Mouse (Mus musculus): ENCODE measurements at regions not wholly inside any gene's neighbourhood (a gene's known extent, or its start where the extent isn't known, plus 50 kb on each side); places are given as distances from the start of the nearest gene placed in this dataset.
A peak's percentile ranks its signal among the peaks of the same experiment; 100 is the strongest.

DNA sequence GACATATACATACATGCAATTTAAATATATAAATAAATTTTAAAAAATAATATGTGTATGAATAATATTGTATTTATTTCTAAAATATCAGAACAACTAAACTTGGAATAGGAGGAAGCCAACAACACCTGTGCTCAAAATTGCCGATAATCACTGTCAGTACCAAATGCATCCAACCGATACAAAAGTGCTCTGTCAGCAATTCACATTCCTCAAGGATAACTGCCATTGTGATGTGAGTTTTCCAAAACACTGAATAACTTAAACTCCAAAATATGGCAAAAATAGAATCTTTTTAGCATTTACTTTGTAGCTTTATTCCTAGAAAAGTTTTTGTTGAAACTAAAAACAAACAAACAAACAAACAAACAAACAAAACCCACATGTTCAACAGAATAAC lies 279.4 kb downstream of the Actr3 start:
- no peak for DNase-seq (ENCODE audit: low spot score in 2 of 2)

DNA sequence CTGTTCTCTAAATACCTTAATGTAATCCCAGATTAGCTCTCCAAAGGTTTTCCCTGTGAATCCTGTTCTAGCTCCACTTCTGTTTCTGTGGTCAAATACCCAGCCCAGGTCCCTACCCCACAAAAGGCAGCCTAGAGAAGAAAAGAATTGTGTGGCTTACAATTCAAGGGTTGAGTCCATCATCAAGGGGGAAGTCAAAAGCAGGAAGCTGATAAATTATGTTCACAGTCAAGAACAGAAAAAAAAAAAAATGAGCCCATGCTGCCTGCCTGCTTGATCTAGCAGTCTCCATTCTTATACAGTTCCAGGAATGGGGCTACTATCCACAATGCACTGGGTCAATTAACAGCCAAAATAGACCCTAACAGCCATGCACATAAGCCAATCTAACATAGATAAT lies 285.7 kb downstream of the Actr3 start:
- no peak for DNase-seq (ENCODE audit: low spot score in 2 of 2)

DNA sequence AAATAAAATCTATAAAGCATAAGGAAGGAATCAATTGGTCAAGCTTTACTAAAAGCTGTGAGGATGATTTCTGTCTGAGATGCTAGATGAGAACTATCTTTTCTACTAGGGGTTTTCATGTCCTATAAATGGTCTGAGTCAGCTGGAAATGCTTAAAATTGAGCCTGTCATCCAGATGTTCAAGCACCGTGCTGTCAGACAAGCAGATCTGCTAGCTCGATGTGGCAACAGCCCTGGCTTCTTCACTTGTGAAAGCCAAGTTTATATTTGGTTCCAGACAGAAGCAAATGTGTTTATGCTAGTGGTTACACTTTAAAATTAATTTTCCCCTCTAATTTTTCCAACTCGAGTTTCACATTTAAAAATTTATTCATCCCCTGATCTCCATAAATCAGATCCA lies 311.7 kb downstream of the Actr3 start:
- no peak for DNase-seq (ENCODE audit: low spot score in 2 of 2)

DNA sequence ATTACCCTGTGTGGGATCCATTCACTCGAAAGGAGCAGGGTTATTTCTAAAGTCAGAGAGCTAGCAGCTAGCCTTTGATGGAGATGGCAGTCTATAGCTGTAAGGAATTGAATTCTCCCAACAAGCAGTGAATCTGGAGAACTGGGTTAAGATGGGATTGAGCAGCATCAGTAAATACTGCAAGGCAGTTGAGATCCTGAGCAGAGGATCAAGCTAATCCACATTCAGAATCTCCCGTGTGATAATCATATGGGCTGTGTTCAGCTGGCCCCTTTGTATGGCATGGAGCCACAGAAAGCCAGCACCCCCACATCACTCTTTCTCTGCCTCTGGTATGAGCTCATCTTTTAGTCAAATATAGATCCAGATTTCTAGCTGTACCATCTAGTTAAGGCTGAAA lies 334.9 kb downstream of the Actr3 start:
- no peak for DNase-seq (ENCODE audit: low spot score in 2 of 2)

DNA sequence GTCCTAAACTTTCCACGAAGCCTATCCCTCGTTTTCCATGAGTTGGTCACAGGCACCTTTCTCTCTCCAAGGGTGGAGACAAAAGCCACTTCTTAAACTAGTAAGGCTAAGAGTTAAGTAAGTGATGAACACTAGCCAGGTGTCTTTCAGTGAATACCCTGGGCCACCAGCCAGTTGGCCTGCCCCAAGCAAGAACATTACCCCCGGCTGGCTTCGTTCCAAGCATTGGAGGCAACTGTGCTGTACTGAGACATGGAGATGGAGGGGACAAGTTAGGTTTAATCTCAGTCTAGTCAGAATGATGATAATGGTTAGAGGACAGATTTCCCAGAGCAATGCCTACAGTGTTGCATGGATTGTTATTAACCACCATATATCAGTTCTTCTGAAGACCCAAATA lies 350.6 kb downstream of the Actr3 start:
- DNase-seq (ENCODE audit: low spot score in 2 of 2), result no peak

DNA sequence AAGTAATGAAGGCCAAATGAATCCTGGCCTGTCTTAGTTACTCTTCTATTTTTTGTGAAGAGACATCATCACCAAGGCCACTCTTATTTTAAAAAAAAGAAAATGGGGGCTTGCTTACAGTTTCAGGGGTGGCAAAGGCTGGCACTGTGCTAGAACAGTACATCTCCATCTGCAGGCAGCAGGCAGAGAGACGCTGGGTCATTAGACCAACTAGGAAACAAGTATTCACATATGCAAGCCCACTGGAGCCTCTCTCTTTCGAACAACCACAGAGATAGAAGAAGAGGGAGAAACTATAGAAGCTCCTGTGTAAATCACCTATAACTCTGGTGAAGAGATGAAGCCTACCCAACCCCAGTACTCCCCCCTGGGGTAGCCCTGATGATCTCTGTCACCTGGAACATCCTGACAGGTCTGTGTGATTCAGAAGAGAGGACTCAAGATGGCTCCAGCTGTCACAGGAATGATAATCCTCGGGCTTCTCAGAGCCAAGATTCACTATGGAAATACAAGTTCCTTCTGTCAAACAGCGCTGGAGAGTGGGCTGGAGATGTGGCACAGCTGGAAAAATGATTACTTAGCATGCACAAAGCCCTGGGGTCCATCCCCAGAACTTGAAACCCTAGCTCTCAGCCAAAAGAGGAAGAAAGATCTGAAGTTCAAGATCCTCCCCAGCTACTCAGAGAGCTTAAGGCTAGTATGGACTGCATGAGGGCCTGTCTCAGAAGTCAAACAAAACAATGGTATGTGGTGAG lies 395.8 kb downstream of the Actr3 start:
- DNase-seq (ENCODE audit: low spot score in 2 of 2), result no peak

DNA sequence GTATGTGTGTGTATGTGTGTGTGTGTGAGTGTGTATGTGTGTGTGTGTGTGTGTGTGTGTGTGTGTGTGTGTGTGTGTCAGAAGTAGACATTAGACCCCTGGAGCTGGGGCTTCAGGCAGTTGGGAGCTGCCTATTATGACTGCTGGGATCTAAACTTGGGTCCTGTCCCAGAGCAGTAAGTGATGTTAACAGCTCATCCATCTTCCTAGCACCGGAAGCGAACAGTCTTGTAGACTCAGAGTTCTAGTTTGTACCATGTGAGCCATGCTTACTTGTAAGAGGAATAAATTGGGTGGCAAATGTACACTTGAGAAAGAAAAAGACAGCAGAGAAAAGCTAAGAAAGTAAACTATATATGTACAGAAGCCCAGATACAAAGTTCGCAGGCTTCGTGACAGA lies 422.2 kb downstream of the Actr3 start:
- no peak for DNase-seq (ENCODE audit: low spot score in 2 of 2)

DNA sequence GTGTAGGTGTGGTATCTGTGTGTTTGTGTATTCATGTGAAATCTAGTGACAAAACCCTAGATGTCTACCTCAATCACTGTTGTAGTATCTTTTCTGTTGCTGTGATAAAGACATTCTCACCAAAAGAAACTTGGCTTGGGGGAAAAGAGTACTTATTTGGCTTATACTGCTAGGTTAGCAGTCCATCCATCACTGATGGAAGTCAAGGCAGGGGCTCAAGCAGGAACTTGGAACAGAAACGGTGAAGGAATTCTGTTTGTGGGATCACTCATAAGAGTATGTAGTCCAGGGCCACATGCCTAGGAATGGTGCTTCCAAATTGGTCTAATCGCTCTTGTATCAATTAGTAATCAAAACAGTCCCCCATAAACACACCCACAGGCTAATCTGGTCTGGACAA lies 423.6 kb downstream of the Actr3 start:
- DNase-seq (ENCODE audit: low spot score in 2 of 2), result no peak

DNA sequence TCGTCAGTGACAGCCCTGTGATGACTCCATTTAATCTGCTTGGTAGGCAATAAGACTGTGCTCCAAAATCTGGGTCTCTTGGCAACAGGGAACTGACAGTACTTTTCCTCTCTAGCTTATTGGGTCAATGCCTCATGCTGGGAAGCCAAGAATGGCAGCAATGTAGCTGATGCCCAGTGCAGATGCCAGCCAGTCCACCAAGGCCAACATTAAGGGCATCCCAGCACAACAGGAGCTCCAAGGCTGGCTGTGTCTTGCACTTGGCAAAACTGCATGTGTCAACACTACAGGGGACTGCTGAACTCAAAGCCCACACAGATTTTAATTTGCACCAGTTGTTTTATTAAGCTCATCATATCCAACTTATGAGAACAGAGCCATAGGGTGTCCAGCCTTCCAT lies 437.9 kb downstream of the Actr3 start:
- peak in 1 of 2 experiments; percentile 1 for DNase-seq (ENCODE audit: low spot score in 2 of 2)

DNA sequence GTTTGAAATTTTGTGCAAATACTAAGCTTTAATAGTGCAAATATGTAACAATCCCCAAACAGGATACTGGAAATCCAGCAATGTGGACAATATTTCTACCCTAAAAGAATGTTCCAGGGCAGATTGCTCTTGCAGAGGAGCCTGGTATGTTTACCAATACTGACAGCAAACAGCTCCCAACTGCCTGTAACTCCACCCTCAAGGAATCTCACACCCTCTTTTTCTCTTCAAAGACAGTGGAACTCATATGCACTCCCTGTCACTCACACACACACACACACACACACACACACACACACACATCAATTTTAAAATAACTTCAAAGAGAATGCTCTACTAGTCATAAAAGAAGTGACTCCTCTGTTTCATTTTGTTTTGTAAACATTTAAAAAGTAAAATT lies 484.7 kb downstream of the Actr3 start:
- no peak for DNase-seq (ENCODE audit: low spot score in 2 of 2)

DNA sequence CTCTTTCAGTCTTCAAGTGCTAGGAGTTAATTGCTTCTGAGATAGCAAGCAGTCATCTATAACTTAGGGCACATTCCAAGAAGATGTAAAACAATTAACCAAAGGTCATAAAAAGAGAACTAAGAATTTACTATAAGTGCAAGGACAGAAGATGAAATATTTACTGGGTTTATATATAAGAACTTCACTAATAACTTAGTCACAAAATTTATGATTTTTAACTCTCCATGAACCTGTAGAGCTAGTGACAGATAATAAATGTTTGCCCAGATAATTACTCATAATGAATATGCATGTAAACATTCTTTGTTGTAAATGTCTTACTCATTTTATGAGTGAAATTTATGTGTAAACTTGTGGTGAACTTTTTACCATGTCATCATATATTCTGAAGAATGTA lies 531.2 kb downstream of the Actr3 start:
- DNase-seq (ENCODE audit: low spot score in 2 of 2), result no peak

DNA sequence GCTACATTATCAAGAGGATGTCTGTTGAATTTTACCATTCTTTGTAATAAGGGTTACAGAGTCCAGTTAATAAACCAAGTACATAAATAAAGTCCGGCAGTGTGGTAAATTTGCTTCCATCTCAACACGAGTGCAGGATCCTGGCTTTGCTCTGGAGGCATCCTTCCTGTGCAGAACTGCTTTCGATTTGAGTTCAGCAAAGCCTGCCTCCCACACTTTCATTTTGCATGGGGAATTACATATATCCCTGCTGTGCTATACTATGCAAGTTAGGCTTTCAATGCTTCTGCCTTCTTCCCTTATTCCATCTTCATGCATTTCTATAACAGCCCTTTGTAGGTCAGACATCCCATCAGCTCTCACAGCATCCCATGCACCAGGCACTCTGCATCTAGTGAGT lies 564.4 kb downstream of the Actr3 start:
- DNase-seq (ENCODE audit: low spot score in 2 of 2), result peak in 1 of 2 experiments; percentile 12

DNA sequence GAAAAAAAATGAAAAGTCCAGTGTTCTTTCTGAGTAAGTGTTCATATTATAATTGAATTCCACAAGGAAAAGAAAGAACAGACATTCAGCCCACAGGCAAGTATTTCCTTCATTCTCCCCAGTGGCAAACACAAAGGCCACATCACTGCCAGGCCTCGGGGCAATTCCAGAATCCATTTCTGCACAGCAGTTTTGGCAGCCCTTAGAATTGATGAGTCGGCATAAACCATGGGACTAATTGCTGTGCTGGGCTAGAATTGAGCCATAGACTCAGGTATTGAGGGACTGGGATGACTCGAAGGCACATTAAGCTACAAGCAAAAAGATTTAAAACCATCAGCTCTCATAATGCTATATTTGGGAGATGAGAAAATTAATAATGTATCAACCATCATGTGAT lies 569.3 kb downstream of the Actr3 start:
- no peak for DNase-seq (ENCODE audit: low spot score in 2 of 2)

DNA sequence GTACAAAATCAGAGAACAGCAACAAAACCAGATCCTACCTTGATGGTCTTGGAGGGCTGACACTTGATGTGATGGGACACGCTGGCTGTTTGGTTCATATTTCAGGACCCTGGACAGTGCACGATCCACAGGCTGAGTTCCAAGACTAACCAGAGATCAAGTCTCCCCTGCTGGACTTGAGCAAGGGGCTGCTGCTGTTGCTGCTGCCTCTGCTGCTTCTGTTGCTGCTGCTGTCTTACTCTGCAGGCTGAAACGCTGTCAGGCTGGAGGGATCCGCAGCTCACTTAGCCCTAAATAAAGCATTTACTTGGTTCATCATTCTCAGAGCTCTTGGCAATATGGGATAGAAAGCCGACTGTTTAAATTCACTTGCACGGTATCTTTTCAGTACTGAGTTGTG lies 589.8 kb downstream of the Actr3 start:
- DNase-seq (ENCODE audit: low spot score in 2 of 2), result peak; percentile 6 to 48

DNA sequence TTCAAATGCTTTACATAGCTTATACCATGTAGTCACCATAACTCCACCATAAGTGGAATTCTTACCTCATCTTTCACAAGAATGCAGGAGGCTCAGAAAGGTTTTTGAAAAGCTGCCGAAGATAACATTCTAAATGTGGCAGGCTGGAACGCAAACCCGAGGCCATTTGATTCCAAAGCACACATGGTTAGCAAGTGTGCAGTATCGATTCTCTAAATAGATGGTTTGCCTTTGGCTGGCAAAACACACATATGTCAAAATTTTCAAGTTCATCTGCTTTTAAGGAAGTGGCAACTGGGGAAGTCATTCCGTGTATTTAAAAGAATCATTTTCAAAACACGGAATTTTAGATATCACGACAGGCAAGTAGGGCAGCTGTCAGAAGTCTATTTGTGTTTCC lies 609.8 kb downstream of the Actr3 start:
- peak in 1 of 2 experiments; percentile 14 for DNase-seq (ENCODE audit: low spot score in 2 of 2)

DNA sequence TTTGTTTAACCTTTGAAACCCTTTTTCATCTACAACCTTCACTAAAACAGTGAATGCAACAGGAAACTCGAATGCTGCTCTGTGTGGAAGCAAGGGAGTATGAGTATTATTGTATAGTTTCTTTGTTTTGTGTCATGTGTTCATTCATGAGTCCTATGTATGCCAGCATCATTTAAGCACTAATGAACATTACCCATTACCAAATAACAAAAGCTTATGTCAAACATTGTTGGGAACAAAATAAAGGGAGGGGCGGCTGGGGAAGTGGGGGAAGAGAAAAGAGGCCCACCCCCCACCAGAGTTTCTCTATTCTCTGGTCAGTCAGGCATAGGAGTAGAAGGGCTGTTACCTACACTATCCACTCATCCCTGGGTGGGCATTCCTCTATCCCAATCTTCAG lies 642.5 kb downstream of the Actr3 start:
- no peak for DNase-seq (ENCODE audit: low spot score in 2 of 2)

DNA sequence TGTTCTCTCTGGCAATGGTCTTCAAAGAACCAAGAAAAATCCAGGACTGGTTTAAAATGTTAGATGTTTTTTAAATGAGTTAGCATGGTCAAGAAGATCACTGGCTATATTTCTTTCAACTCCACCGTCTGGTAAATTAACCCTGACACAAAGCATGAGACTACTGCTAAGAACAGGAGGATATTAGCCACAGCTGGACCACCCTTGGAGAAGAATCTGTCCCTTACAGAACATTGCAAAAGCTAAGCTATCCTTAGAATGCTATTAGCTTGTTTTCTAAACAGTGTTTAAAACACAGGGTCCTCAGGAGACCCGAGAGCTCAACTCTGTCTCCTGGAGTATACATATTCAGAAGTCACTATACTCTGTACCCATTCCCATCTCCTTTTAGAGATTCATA lies 644.9 kb downstream of the Actr3 start:
- no peak for DNase-seq (ENCODE audit: low spot score in 2 of 2)

DNA sequence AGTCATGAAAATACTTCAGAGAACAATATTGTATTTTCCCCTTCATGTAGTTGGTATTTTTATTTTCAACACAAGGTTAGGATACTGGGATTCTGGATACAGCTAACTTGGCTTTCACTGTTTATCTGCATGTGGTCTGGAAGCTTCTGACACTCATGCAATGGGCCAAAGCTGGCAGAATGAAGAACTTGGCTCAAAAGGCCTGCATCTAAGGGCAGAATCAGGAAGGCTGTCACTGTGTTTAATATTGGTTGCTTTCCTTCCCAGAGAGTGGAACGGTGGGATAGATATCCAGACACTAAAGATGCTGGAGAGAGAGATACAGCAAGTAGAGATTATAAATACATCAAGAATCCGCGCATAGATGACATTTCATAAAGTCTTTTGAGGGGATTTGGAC lies 645.4 kb downstream of the Actr3 start:
- DNase-seq (ENCODE audit: low spot score in 2 of 2), result no peak

DNA sequence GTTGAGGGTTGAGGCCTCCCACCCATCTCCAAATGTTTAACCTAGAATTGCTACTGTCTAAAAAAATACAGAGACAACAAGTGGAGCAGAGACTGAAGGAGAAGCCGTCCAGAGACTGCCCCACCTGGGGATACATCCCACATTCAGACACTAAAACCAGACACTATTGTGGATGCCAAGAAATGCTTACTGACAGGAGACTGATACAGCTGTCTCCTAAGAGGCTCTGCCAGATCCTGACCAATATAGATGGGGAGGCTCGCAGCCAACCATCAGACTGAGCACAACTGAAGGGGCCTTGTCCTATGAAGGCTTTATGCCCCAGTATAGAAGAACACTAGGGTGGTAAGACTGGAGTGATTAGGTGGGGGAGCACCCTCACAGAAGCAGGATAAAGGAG lies 652.5 kb downstream of the Actr3 start:
- DNase-seq (ENCODE audit: low spot score in 2 of 2), result peak in 1 of 2 experiments; percentile 15

DNA sequence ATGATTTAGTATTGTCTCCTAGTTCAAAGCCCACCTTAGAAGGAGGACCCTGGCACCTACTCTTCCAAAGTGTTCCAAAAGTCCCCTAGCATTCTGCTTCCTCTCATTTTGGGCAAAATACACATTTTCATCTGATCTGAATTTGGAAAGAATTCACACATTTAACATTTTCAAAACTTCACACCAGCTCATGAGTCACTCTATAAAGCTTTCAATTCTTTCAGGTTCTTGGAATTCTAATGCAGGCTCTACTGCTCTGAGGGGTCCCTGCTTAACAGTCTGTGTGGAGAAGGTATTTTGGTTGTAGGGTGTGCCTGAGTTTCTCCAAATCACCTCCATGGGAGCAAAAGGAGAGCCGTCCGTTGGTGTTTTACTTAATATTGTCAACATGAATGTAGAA lies 657.8 kb downstream of the Actr3 start:
- DNase-seq (ENCODE audit: low spot score in 2 of 2), result no peak

DNA sequence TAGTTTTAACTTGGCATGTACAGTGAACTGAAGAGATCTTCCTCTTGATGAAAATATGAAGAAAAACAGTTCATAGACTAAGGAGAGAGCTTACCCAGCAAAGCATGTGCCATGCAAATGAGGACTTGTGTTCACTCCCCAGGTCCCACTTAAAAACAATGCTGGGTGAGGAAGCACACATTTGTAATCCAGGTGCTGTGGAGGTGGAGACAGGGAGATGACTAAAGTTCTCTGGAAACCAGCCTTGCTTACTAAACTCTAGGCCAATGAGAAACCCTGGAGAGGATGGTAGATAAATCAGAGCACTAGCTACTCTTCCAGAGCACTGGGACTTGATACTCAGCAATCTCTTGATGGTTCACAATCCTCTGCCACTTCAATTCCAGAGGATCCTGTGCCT lies 678.8 kb downstream of the Actr3 start:
- no peak for DNase-seq (ENCODE audit: low spot score in 2 of 2)

DNA sequence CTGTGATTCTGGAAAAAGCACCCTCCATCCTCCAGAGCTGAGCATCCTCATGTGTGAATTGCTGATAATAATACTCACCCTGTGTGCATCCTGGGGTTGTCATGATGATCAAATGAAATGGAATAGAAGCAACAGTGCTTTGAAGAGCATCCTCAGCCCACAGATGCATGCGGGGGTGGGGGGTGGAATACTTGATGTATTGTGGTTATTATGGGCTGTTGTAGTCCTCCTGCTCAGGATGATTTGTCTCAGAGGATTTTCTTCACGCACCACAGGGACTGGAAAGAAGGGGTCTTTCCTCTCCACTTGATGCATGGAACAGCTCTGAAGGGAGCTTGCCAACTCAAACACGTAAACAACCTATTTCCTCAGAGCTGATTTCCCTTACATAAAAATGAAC lies 694.4 kb upstream of the Dpp10 start:
- no peak for DNase-seq (ENCODE audit: low spot score in 2 of 2)

DNA sequence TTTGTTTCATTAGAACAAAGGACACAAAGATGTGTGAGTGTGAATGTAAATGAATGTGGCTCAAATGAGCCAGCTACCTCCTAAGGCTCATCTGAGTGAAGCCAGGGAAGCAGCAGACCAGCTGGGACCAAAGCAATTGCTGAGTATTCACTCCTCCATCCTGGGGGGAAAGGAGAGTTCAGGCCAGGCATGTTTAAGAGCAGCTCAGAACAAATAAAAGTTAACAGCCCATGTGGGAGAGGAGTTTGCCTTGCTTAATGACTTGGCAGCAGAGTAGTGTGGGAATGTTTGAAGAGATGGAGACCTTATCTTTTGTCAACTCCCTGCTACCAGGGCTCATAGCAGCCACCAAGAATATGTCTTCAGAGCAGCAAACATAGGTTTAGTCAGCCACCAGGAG lies 685.0 kb upstream of the Dpp10 start:
- DNase-seq (ENCODE audit: low spot score in 2 of 2), result no peak

DNA sequence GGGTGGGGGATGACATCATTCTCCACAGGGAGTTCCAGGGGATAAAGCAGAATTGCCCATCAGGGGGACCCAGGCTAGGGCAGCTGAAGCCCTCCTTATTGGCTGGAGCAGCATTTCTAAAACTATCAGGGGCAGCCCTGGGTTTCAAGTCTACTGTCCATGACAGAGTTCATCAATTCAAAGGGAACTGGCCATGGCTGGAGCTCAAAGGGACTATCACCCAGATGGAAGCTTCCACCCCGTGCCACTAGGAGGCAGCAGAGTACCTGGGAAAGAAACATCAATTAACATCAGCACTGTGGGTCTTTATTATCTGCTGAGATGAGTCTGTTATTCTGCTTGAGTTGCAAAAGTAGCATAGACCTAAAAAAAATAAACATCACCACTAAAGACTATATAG lies 672.7 kb upstream of the Dpp10 start:
- DNase-seq (ENCODE audit: low spot score in 2 of 2), result peak; percentile 77 to 89
